Mouse (Mus musculus) embryo, embryonic 10.5 days (tissue): ENCODE measurements around the gene Pafah1b1.

Source experiments
- DNase-seq: peaks from one replicate; pipeline ENCODE4 v3.0.0-alpha.2; 2015; ENCODE audit warnings: low spot score

Gene Pafah1b1

GRCm38 (mm10) chr11:74721141-74721540, 3.3 kb downstream of the Pafah1b1 start:
- DNase-seq = no peak

GRCm38 (mm10) chr11:74720668-74721067, 3.8 kb downstream of the Pafah1b1 start:
- DNase-seq = no peak

GRCm38 (mm10) chr11:74715971-74716525, 8.4 kb downstream of the Pafah1b1 start:
- DNase-seq = no peak

GRCm38 (mm10) chr11:74710671-74711070, 13.8 kb downstream of the Pafah1b1 start:
- no peak for DNase-seq

GRCm38 (mm10) chr11:74708781-74709180, 15.7 kb downstream of the Pafah1b1 start:
- no peak for DNase-seq

GRCm38 (mm10) chr11:74704068-74704467, 20.4 kb downstream of the Pafah1b1 start:
- no peak for DNase-seq

- DNase-seq = no peak
These were observed 25.0 kb downstream of the Pafah1b1 start for GRCm38 (mm10) chr11:74699505-74699904.

- no peak for DNase-seq
These were observed 32.3 kb downstream of the Pafah1b1 start for GRCm38 (mm10) chr11:74692151-74692550.

- DNase-seq = no peak
These were observed 49.3 kb downstream of the Pafah1b1 start for GRCm38 (mm10) chr11:74675156-74675555.

- no peak for DNase-seq
These were observed 49.8 kb downstream of the Pafah1b1 start for GRCm38 (mm10) chr11:74674713-74675112.

- no peak for DNase-seq
These were observed 50.9 kb downstream of the Pafah1b1 start for GRCm38 (mm10) chr11:74673561-74673960.

- DNase-seq = no peak
These were observed 51.5 kb downstream of the Pafah1b1 start for GRCm38 (mm10) chr11:74672901-74673513.

GRCm38 (mm10) chr11:74671839-74672238, 52.6 kb downstream of the Pafah1b1 start:
- no peak for DNase-seq

GRCm38 (mm10) chr11:74671013-74671412, 53.5 kb downstream of the Pafah1b1 start:
- DNase-seq = no peak

GRCm38 (mm10) chr11:74670151-74670550, 54.3 kb downstream of the Pafah1b1 start:
- DNase-seq = no peak

- no peak for DNase-seq
These were observed 55.5 kb downstream of the Pafah1b1 start for GRCm38 (mm10) chr11:74668971-74669370.

- no peak for DNase-seq
These were observed 56.0 kb downstream of the Pafah1b1 start for GRCm38 (mm10) chr11:74668466-74668865.

- DNase-seq = no peak
These were observed 56.9 kb downstream of the Pafah1b1 start for GRCm38 (mm10) chr11:74667582-74668010.

GRCm38 (mm10) chr11:74666776-74667581, 57.5 kb downstream of the Pafah1b1 start:
- no peak for DNase-seq

GRCm38 (mm10) chr11:74666284-74666652, 58.2 kb downstream of the Pafah1b1 start:
- DNase-seq = no peak

GRCm38 (mm10) chr11:74665631-74666283, 58.7 kb downstream of the Pafah1b1 start:
- DNase-seq = no peak

- DNase-seq = no peak
These were observed 59.6 kb downstream of the Pafah1b1 start for GRCm38 (mm10) chr11:74664906-74665305.

GRCm38 (mm10) chr11:74664279-74664678, 60.2 kb downstream of the Pafah1b1 start:
- no peak for DNase-seq
